Mouse (Mus musculus) yolk sac, embryonic 10.5 days (tissue): ENCODE results near the gene Erp27.

Experiments
- DNase-seq: peaks from one replicate; pipeline ENCODE4 v3.0.0-alpha.2; 2017; ENCODE audit warnings: low spot score

The Erp27 gene

GRCm38 (mm10) chr6:136939326-136940187 lies 17.6 kb upstream of the Erp27 start:
- no peak for DNase-seq

GRCm38 (mm10) chr6:136938331-136939126 lies 16.5 kb upstream of the Erp27 start:
- peak; percentile 14 for DNase-seq

GRCm38 (mm10) chr6:136937117-136937516 lies 15.1 kb upstream of the Erp27 start:
- no peak for DNase-seq

GRCm38 (mm10) chr6:136936361-136936760 lies 14.4 kb upstream of the Erp27 start:
- DNase-seq = no peak

- no peak for DNase-seq
Measured at GRCm38 (mm10) chr6:136935233-136935632, 13.3 kb upstream of the Erp27 start.

- no peak for DNase-seq
Measured at GRCm38 (mm10) chr6:136934068-136934467, 12.1 kb upstream of the Erp27 start.

- DNase-seq = no peak
Measured at GRCm38 (mm10) chr6:136931246-136931645, 9.3 kb upstream of the Erp27 start.

GRCm38 (mm10) chr6:136930677-136931076 lies 8.7 kb upstream of the Erp27 start:
- DNase-seq = peak; percentile 76

GRCm38 (mm10) chr6:136927626-136928025 lies 5.6 kb upstream of the Erp27 start:
- no peak for DNase-seq

- no peak for DNase-seq
Measured at GRCm38 (mm10) chr6:136925049-136925448, 3.1 kb upstream of the Erp27 start.

- DNase-seq = no peak
Measured at GRCm38 (mm10) chr6:136923532-136923931, 1.6 kb upstream of the Erp27 start, which contains the start of gene Pde6h. Pde6h (plus strand) TSS chr6:136923832.

- no peak for DNase-seq
Measured at GRCm38 (mm10) chr6:136922871-136923270, 891 bp upstream of the Erp27 start.

- DNase-seq = no peak
Measured at GRCm38 (mm10) chr6:136921601-136922000, 379 bp downstream of the Erp27 start.

GRCm38 (mm10) chr6:136920320-136921257 lies 1.4 kb downstream of the Erp27 start:
- DNase-seq = peak; percentile 38

GRCm38 (mm10) chr6:136917885-136918284 lies 4.1 kb downstream of the Erp27 start:
- DNase-seq = no peak

- DNase-seq = no peak
Measured at GRCm38 (mm10) chr6:136915721-136916395, 6.1 kb downstream of the Erp27 start.

GRCm38 (mm10) chr6:136914234-136914633 lies 7.7 kb downstream of the Erp27 start:
- DNase-seq = no peak

GRCm38 (mm10) chr6:136913384-136914126 lies 8.4 kb downstream of the Erp27 start:
- peak; percentile 24 for DNase-seq

GRCm38 (mm10) chr6:136912751-136913265 lies 9.2 kb downstream of the Erp27 start:
- no peak for DNase-seq

- DNase-seq = no peak
Measured at GRCm38 (mm10) chr6:136910247-136910890, 11.6 kb downstream of the Erp27 start.
